13 mouse cellular contexts compared by ENCODE assay signal in the genomic region with DNA sequence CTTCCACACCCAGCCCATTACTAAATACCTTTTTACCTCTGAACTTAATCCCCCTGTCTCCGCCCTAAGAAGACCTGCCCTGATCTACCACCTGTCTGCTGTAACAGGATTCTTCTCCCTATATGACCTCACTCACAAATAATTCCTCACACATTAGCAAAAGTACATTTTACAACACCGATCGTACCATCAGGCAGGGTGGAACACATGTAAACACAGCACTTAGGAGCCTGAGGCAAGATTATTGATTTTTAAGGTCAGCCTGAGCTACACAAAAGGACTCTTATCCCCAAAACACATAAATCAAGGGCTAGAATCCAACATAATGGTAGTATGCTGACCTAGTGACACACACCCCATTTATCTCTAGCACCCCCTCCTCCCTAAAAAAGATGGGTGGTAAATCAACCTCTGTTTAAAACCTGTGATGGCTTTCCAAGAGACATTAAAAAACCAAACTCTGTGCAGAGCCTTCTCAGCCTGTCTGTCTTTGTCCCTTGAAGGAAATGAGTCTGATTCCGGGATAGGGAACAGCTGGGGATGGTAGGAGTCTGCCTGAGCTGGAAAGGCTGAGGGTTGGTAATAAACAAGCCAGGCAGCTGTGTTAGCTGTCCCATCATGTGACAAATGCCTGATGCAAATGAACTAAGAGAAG. TPM values are rescaled to one million over a fixed set of nuclear protein-coding genes. Genes with fewer than 3 reads are reported as not detected.
A peak's percentile ranks its signal among the peaks of the same experiment; 100 is the strongest.
DNase-seq lines count a peak whose midpoint lies in the region; ATAC-seq and TF ChIP-seq lines count a peak whose summit lies in the region.
"Had no signal": no experiment of that assay in that cellular context is flagged by ENCODE, and none has a peak within 500 bp of the region (broad histone marks: within the 10 kb centered on the region; RNA-seq: fewer than 3 reads in every experiment).

No protein-coding gene starts in this region.

- no peak for TF ChIP-seq CTCF in kidney, postnatal 0 days (IDR thresholded peaks at IDR 0.05; ENCODE audit: low read depth)
- TF ChIP-seq CTCF in forebrain, postnatal 0 days (IDR thresholded peaks at IDR 0.05; ENCODE audit: low read depth), result no peak

- peak; percentile 17 for DNase-seq in embryonic facial prominence, embryonic 14.5 days (ENCODE audit: low spot score)
- DNase-seq in embryonic facial prominence, embryonic 10.5 days (ENCODE audit: low spot score), result no peak
- peak; percentile 87 for DNase-seq in kidney, postnatal 0 days (ENCODE audit: low spot score)
- no peak for DNase-seq in kidney, adult 9 months
- peak; percentile 26 for DNase-seq in embryo, embryonic 11 days
- peak; percentile 19 for DNase-seq in neural tube, embryonic 11.5 days (ENCODE audit: low spot score)
- DNase-seq in forebrain, postnatal 0 days, result no peak
- DNase-seq: cerebellum, postnatal 25 days; right cerebral cortex, postnatal 14 days had no signal

- no peaks in the 10 kb centered on the region for H3K27me3 ChIP-seq in embryonic facial prominence, embryonic 14.5 days (replicated peaks; ENCODE audit: control insufficient read depth, insufficient read depth, low read length)
- H3K27me3 ChIP-seq in embryonic facial prominence, embryonic 10.5 days (replicated peaks; ENCODE audit: low read depth, poor library complexity, severe bottlenecking), result no peaks in the 10 kb centered on the region
- H3K27me3 ChIP-seq in kidney, postnatal 0 days (ENCODE audit: insufficient read depth, low read length), result no peaks in the 10 kb centered on the region
- no peaks in the 10 kb centered on the region for H3K27me3 ChIP-seq in neural tube, embryonic 11.5 days (ENCODE audit: control insufficient read depth, insufficient read depth, low read length)
- 0 out of 2 replicates have a peak, but pooled peaks cover under 1% of the 10 kb centered on the region for H3K27me3 ChIP-seq in hindbrain, embryonic 13.5 days
- no peaks in the 10 kb centered on the region for H3K27me3 ChIP-seq in forebrain, postnatal 0 days (ENCODE audit: insufficient read depth, low read length)
- H3K27me3 ChIP-seq: hindbrain, embryonic 12.5 days had no signal

- no peak overlapping the region for H3K4me2 ChIP-seq in embryonic facial prominence, embryonic 14.5 days (ENCODE audit: low read depth, low read length)
- H3K4me2 ChIP-seq in kidney, postnatal 0 days (ENCODE audit: low read length), result no peak overlapping the region
- no peak overlapping the region for H3K4me2 ChIP-seq in neural tube, embryonic 11.5 days (ENCODE audit: low read depth)
- H3K4me2 ChIP-seq in hindbrain, embryonic 13.5 days, result no peak overlapping the region
- H3K4me2 ChIP-seq in forebrain, postnatal 0 days (ENCODE audit: low read depth), result no peak overlapping the region
- H3K4me2 ChIP-seq: hindbrain, embryonic 12.5 days had no signal

- no peak for ATAC-seq in embryonic facial prominence, embryonic 14.5 days (ENCODE audit: low read depth)
- peak; percentile 21; the same call in 1 of the 2 replicates for ATAC-seq in kidney, postnatal 0 days (replicated peaks; ENCODE audit: low FRiP score, low read depth)
- ATAC-seq in neural tube, embryonic 11.5 days (ENCODE audit: insufficient read depth, low FRiP score, low TSS enrichment), result peak; percentile 58
- no peak for ATAC-seq in hindbrain, embryonic 13.5 days (ENCODE audit: low FRiP score)
- ATAC-seq in forebrain, postnatal 0 days, result no peak

- H3K9ac ChIP-seq in embryonic facial prominence, embryonic 14.5 days (ENCODE audit: low read depth, low read length), result 0 out of 2 replicates have a peak overlapping the region, but pooled peaks have one; percentile 25
- no peak overlapping the region for H3K9ac ChIP-seq in kidney, postnatal 0 days (ENCODE audit: low read depth, low read length)
- no peak overlapping the region for H3K9ac ChIP-seq in neural tube, embryonic 11.5 days (ENCODE audit: low read length)
- no peak overlapping the region for H3K9ac ChIP-seq in hindbrain, embryonic 13.5 days
- H3K9ac ChIP-seq in forebrain, postnatal 0 days, result no peak overlapping the region
- H3K9ac ChIP-seq: hindbrain, embryonic 12.5 days had no signal

- no peaks in the 10 kb centered on the region for H3K9me3 ChIP-seq in embryonic facial prominence, embryonic 14.5 days (ENCODE audit: control insufficient read depth, low read length)
- no peaks in the 10 kb centered on the region for H3K9me3 ChIP-seq in embryonic facial prominence, embryonic 10.5 days
- no peaks in the 10 kb centered on the region for H3K9me3 ChIP-seq in kidney, postnatal 0 days (replicated peaks; ENCODE audit: low read length)
- H3K9me3 ChIP-seq in neural tube, embryonic 11.5 days (ENCODE audit: control insufficient read depth, low read length), result no peaks in the 10 kb centered on the region
- H3K9me3 ChIP-seq in hindbrain, embryonic 13.5 days, result no peaks in the 10 kb centered on the region
- no peaks in the 10 kb centered on the region for H3K9me3 ChIP-seq in forebrain, postnatal 0 days (ENCODE audit: low read length)
- H3K9me3 ChIP-seq: midbrain, embryonic 10.5 days had no signal

- peaks cover 18% of the 10 kb centered on the region for H3K4me1 ChIP-seq in embryonic facial prominence, embryonic 14.5 days (ENCODE audit: control insufficient read depth, insufficient read depth, low read length)
- H3K4me1 ChIP-seq in embryonic facial prominence, embryonic 10.5 days, result peaks cover 33% of the 10 kb centered on the region
- no peaks in the 10 kb centered on the region for H3K4me1 ChIP-seq in kidney, postnatal 0 days (replicated peaks; ENCODE audit: insufficient read depth, low read length)
- H3K4me1 ChIP-seq in neural tube, embryonic 11.5 days (ENCODE audit: control insufficient read depth, insufficient read depth, low read length), result peaks cover 10% of the 10 kb centered on the region; the same call in 1 of the 2 replicates
- H3K4me1 ChIP-seq in hindbrain, embryonic 13.5 days (replicated peaks), result peaks cover 24% of the 10 kb centered on the region
- H3K4me1 ChIP-seq in forebrain, postnatal 0 days (ENCODE audit: insufficient read depth), result no peaks in the 10 kb centered on the region

- H3K27ac ChIP-seq in embryonic facial prominence, embryonic 14.5 days (replicated peaks; ENCODE audit: low read depth, low read length), result peak overlapping the region; percentile 21; the same call in 1 of the 2 replicates
- no peak overlapping the region for H3K27ac ChIP-seq in embryonic facial prominence, embryonic 10.5 days (replicated peaks)
- H3K27ac ChIP-seq in kidney, postnatal 0 days, result no peak overlapping the region
- H3K27ac ChIP-seq in neural tube, embryonic 11.5 days (ENCODE audit: low read depth, low read length), result no peak overlapping the region
- H3K27ac ChIP-seq in hindbrain, embryonic 13.5 days, result no peak overlapping the region
- no peak overlapping the region for H3K27ac ChIP-seq in forebrain, postnatal 0 days (ENCODE audit: low read depth, low read length)
- H3K27ac ChIP-seq: hindbrain, embryonic 12.5 days; midbrain, embryonic 10.5 days had no signal

- WGBS in embryonic facial prominence, embryonic 14.5 days, result 61% methylated on average over 4 of the region's 4 CpGs
- WGBS in embryonic facial prominence, embryonic 10.5 days, result 83% methylated on average over 4 of the region's 4 CpGs
- 33% methylated on average over 4 of the region's 4 CpGs for WGBS in kidney, postnatal 0 days
- WGBS in neural tube, embryonic 11.5 days, result 37% methylated on average over 4 of the region's 4 CpGs
- WGBS in hindbrain, embryonic 13.5 days, result 68% methylated on average over 4 of the region's 4 CpGs
- WGBS in forebrain, postnatal 0 days, result 93% methylated on average over 4 of the region's 4 CpGs

- peaks cover 10% of the 10 kb centered on the region for H3K36me3 ChIP-seq in embryonic facial prominence, embryonic 14.5 days (ENCODE audit: control insufficient read depth, insufficient read depth, low read length)
- peaks cover 22% of the 10 kb centered on the region for H3K36me3 ChIP-seq in embryonic facial prominence, embryonic 10.5 days (replicated peaks)
- no peaks in the 10 kb centered on the region for H3K36me3 ChIP-seq in kidney, postnatal 0 days (ENCODE audit: insufficient read depth, low read length)
- peaks cover 4% of the 10 kb centered on the region for H3K36me3 ChIP-seq in neural tube, embryonic 11.5 days (ENCODE audit: control insufficient read depth, insufficient read depth, low read length)
- peaks cover 8% of the 10 kb centered on the region for H3K36me3 ChIP-seq in hindbrain, embryonic 13.5 days
- H3K36me3 ChIP-seq in forebrain, postnatal 0 days (ENCODE audit: insufficient read depth), result no peaks in the 10 kb centered on the region; the same call in 1 of the 2 replicates

- H3K4me3 ChIP-seq in embryonic facial prominence, embryonic 14.5 days (ENCODE audit: low read depth, low read length), result no peak overlapping the region
- H3K4me3 ChIP-seq in embryonic facial prominence, embryonic 10.5 days, result no peak overlapping the region
- no peak overlapping the region for H3K4me3 ChIP-seq in kidney, postnatal 0 days (replicated peaks; ENCODE audit: low read depth, low read length)
- no peak overlapping the region for H3K4me3 ChIP-seq in neural tube, embryonic 11.5 days (ENCODE audit: low read depth, low read length)
- no peak overlapping the region for H3K4me3 ChIP-seq in hindbrain, embryonic 13.5 days
- H3K4me3 ChIP-seq in forebrain, postnatal 0 days (ENCODE audit: low read depth, low read length), result no peak overlapping the region
- H3K4me3 ChIP-seq: hindbrain, embryonic 12.5 days; midbrain, embryonic 10.5 days had no signal

RNA-seq across cellular contexts. Expression of a gene that starts 4.0 kb away (rescaled TPM):
- 56.9 and 57.3 TPM in 2 replicates for polyA plus RNA-seq in embryonic facial prominence, embryonic 14.5 days (2014; fragmentation: Nextera tagmentation; extraction: Ambion mirVana)
- polyA plus RNA-seq in embryonic facial prominence, embryonic 10.5 days (2016; fragmentation: Nextera tagmentation; extraction: Ambion mirVana), result 38.0 and 43.6 TPM in 2 replicates
- polyA plus RNA-seq in kidney, postnatal 0 days (2015; fragmentation: Nextera tagmentation; extraction: Ambion mirVana), result 46.8 and 57.3 TPM in 2 replicates
- 54.1 and 58.8 TPM in 2 replicates for polyA plus RNA-seq in neural tube, embryonic 11.5 days (2014; fragmentation: Nextera tagmentation; extraction: Ambion mirVana)
- 63.1 and 63.2 TPM in 2 replicates for polyA plus RNA-seq in hindbrain, embryonic 13.5 days (2015; fragmentation: Nextera tagmentation; extraction: Ambion mirVana)
- total RNA-seq in forebrain, postnatal 0 days (2014; rRNA removed), result 32.0 and 38.5 TPM in 2 replicates
- polyA plus RNA-seq in forebrain, postnatal 0 days (2015; fragmentation: Nextera tagmentation; extraction: Ambion mirVana), result 44.4 and 58.2 TPM in 2 replicates

RNA-seq across cellular contexts. Expression of a gene that starts 7.5 kb away (rescaled TPM):
- 0.93 and 1.8 TPM in 2 replicates for polyA plus RNA-seq in embryonic facial prominence, embryonic 14.5 days (2014; fragmentation: Nextera tagmentation; extraction: Ambion mirVana)
- 0.74 and 0.87 TPM in 2 replicates for polyA plus RNA-seq in embryonic facial prominence, embryonic 10.5 days (2016; fragmentation: Nextera tagmentation; extraction: Ambion mirVana)
- 4.2 and 4.3 TPM in 2 replicates for polyA plus RNA-seq in kidney, postnatal 0 days (2015; fragmentation: Nextera tagmentation; extraction: Ambion mirVana)
- 0.19 and 0.26 TPM in 2 replicates for polyA plus RNA-seq in neural tube, embryonic 11.5 days (2014; fragmentation: Nextera tagmentation; extraction: Ambion mirVana)
- 0.25 and 0.34 TPM in 2 replicates for polyA plus RNA-seq in hindbrain, embryonic 13.5 days (2015; fragmentation: Nextera tagmentation; extraction: Ambion mirVana)
- not detected in 2 replicates for total RNA-seq in forebrain, postnatal 0 days (2014; rRNA removed)
- 0.12 and 0.31 TPM in 2 replicates for polyA plus RNA-seq in forebrain, postnatal 0 days (2015; fragmentation: Nextera tagmentation; extraction: Ambion mirVana)
- total RNA-seq: layer of hippocampus, postnatal 25 days had no signal

RNA-seq across cellular contexts. Expression of a gene that starts 46.8 kb away (rescaled TPM):
- 67.1 and 72.4 TPM in 2 replicates for polyA plus RNA-seq in embryonic facial prominence, embryonic 14.5 days (2014; fragmentation: Nextera tagmentation; extraction: Ambion mirVana)
- polyA plus RNA-seq in embryonic facial prominence, embryonic 10.5 days (2016; fragmentation: Nextera tagmentation; extraction: Ambion mirVana), result 46.4 and 51.2 TPM in 2 replicates
- polyA plus RNA-seq in kidney, postnatal 0 days (2015; fragmentation: Nextera tagmentation; extraction: Ambion mirVana), result 62.7 and 66.8 TPM in 2 replicates
- 130 and 145 TPM in 2 replicates for polyA plus RNA-seq in neural tube, embryonic 11.5 days (2014; fragmentation: Nextera tagmentation; extraction: Ambion mirVana)
- polyA plus RNA-seq in hindbrain, embryonic 13.5 days (2015; fragmentation: Nextera tagmentation; extraction: Ambion mirVana), result 236 and 250 TPM in 2 replicates
- 222 and 264 TPM in 2 replicates for total RNA-seq in forebrain, postnatal 0 days (2014; rRNA removed)
- polyA plus RNA-seq in forebrain, postnatal 0 days (2015; fragmentation: Nextera tagmentation; extraction: Ambion mirVana), result 199 and 217 TPM in 2 replicates

Comparison
In these comparisons a context has a peak if more than half of its experiments do, and no peak if none do; other contexts are left out.
1. DNase-seq: peak in embryonic facial prominence, embryonic 14.5 days (single experiment), kidney, postnatal 0 days (single experiment), embryo, embryonic 11 days (single experiment) and neural tube, embryonic 11.5 days (single experiment); none in embryonic facial prominence, embryonic 10.5 days (single experiment), kidney, adult 9 months (single experiment) and forebrain, postnatal 0 days (single experiment).
2. ATAC-seq: peak in kidney, postnatal 0 days (single experiment) and neural tube, embryonic 11.5 days (single experiment); none in embryonic facial prominence, embryonic 14.5 days (single experiment), hindbrain, embryonic 13.5 days (single experiment) and forebrain, postnatal 0 days (single experiment).